Comparison of ENCODE assay signal across 11 mouse cellular contexts in the genomic region with DNA sequence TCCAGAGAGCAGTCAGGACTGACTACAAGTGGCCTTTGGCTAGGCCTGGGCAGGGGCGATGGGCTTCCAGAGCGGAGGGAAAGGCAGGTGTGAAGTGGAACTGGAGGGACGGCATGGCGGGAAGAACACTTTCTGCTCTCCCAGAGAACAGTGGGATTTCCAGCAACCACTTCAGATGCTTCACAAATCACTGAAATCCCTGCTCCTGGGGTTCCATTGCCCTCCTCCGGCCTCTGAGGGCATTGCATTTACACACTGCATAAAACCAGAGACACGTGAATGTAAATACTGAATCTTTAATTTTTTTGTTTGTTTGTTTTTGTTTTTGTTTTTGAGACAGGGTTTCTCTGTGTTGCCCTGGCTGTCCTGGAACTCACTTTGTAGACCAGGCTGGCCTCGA. TPM values are rescaled to one million over a fixed set of nuclear protein-coding genes. Genes with fewer than 3 reads are reported as not detected.
DNase-seq lines count a peak whose midpoint lies in the region; ATAC-seq and TF ChIP-seq lines count a peak whose summit lies in the region.
"Had no signal": no experiment of that assay in that cellular context is flagged by ENCODE, and none has a peak within 500 bp of the region (broad histone marks: within the 10 kb centered on the region; RNA-seq: fewer than 3 reads in every experiment).

No protein-coding gene starts in this region.

- H3K27me3 ChIP-seq in forebrain, embryonic 11.5 days (ENCODE audit: control insufficient read depth, insufficient read depth, low read length): no peaks in the 10 kb centered on the region
- no peaks in the 10 kb centered on the region for H3K27me3 ChIP-seq in forebrain, embryonic 12.5 days
- H3K27me3 ChIP-seq in liver, embryonic 14.5 days (ENCODE audit: control insufficient read depth, insufficient read depth, low read length): no peaks in the 10 kb centered on the region
- no peaks in the 10 kb centered on the region for H3K27me3 ChIP-seq in liver, embryonic 11.5 days (replicated peaks; ENCODE audit: control insufficient read depth, insufficient read depth, low read length)
- H3K27me3 ChIP-seq: stomach, embryonic 15.5 days had no signal

- H3K4me3 ChIP-seq in forebrain, embryonic 11.5 days (ENCODE audit: low read depth, low read length): no peak overlapping the region
- no peak overlapping the region for H3K4me3 ChIP-seq in forebrain, embryonic 12.5 days (replicated peaks)
- H3K4me3 ChIP-seq in liver, embryonic 14.5 days (ENCODE audit: insufficient read depth in 1 of 2, low read depth in 2 of 2, low read length in 2 of 2): no peak overlapping the region
- no peak overlapping the region for H3K4me3 ChIP-seq in liver, embryonic 11.5 days (ENCODE audit: low read depth, low read length)
- H3K4me3 ChIP-seq in cortical plate, adult 2 months (ENCODE audit: insufficient read depth, low read length): no peak overlapping the region
- H3K4me3 ChIP-seq: stomach, embryonic 15.5 days had no signal

- ATAC-seq in forebrain, embryonic 11.5 days (replicated peaks; ENCODE audit: low FRiP score): no peak
- no peak for ATAC-seq in forebrain, embryonic 12.5 days (ENCODE audit: low FRiP score)
- ATAC-seq in liver, embryonic 14.5 days (ENCODE audit: insufficient read depth): no peak
- no peak for ATAC-seq in liver, embryonic 11.5 days (replicated peaks; ENCODE audit: low FRiP score)
- ATAC-seq: midbrain, embryonic 16.5 days had no signal

- peak; percentile 63 for DNase-seq in forebrain, embryonic 11.5 days (ENCODE audit: low spot score)
- no peak for DNase-seq in liver, embryonic 14.5 days (ENCODE audit: low read depth in 3 of 3, low spot score in 3 of 3)
- no peak for DNase-seq in liver, embryonic 11.5 days (ENCODE audit: low spot score)
- DNase-seq in retina, postnatal 1 day: peak; percentile 62
- DNase-seq in layer of hippocampus, adult 9-10 months (ENCODE audit: low spot score): no peak
- no peak for DNase-seq in urinary bladder, postnatal 4 days (ENCODE audit: low spot score in 2 of 2)
- DNase-seq: adrenal gland, postnatal 10 days had no signal

- 79% methylated on average over 7 of the region's 7 CpGs for WGBS in forebrain, embryonic 11.5 days
- 64% methylated on average over 7 of the region's 7 CpGs for WGBS in forebrain, embryonic 12.5 days
- 59% methylated on average over 7 of the region's 7 CpGs for WGBS in liver, embryonic 14.5 days (ENCODE audit: insufficient replicate concordance)
- 66% methylated on average over 7 of the region's 7 CpGs for WGBS in liver, embryonic 11.5 days

- no peak overlapping the region for H3K4me2 ChIP-seq in forebrain, embryonic 11.5 days (ENCODE audit: low read depth, low read length, severe bottlenecking)
- no peak overlapping the region for H3K4me2 ChIP-seq in forebrain, embryonic 12.5 days
- H3K4me2 ChIP-seq in liver, embryonic 14.5 days (ENCODE audit: low read depth): no peak overlapping the region
- no peak overlapping the region for H3K4me2 ChIP-seq in liver, embryonic 11.5 days
- H3K4me2 ChIP-seq: stomach, embryonic 15.5 days had no signal

- TF ChIP-seq POLR2A in cortical plate, adult 2 months (IDR thresholded peaks at IDR 0.05; ENCODE audit: extremely low read depth, insufficient read depth, low read length): no peak

- no peak overlapping the region for H3K9ac ChIP-seq in forebrain, embryonic 11.5 days (ENCODE audit: low read length)
- no peak overlapping the region for H3K9ac ChIP-seq in forebrain, embryonic 12.5 days
- H3K9ac ChIP-seq in liver, embryonic 14.5 days (replicated peaks): no peak overlapping the region
- no peak overlapping the region for H3K9ac ChIP-seq in liver, embryonic 11.5 days (ENCODE audit: low read depth, low read length)
- H3K9ac ChIP-seq: stomach, embryonic 15.5 days had no signal

- no peak overlapping the region for H3K27ac ChIP-seq in forebrain, embryonic 11.5 days (ENCODE audit: low read depth, low read length)
- no peak overlapping the region for H3K27ac ChIP-seq in forebrain, embryonic 12.5 days
- no peak overlapping the region for H3K27ac ChIP-seq in liver, embryonic 14.5 days
- no peak overlapping the region for H3K27ac ChIP-seq in liver, embryonic 11.5 days (ENCODE audit: low read depth, low read length)
- H3K27ac ChIP-seq in cortical plate, adult 2 months (ENCODE audit: insufficient read depth, low read length): no peak overlapping the region
- H3K27ac ChIP-seq: stomach, embryonic 15.5 days had no signal

- H3K9me3 ChIP-seq in forebrain, embryonic 11.5 days (ENCODE audit: control insufficient read depth, low read length): no peaks in the 10 kb centered on the region
- H3K9me3 ChIP-seq in forebrain, embryonic 12.5 days: no peaks in the 10 kb centered on the region
- no peaks in the 10 kb centered on the region for H3K9me3 ChIP-seq in liver, embryonic 14.5 days (ENCODE audit: control insufficient read depth, low read length)
- no peaks in the 10 kb centered on the region for H3K9me3 ChIP-seq in liver, embryonic 11.5 days (ENCODE audit: control insufficient read depth, low read length)
- H3K9me3 ChIP-seq: stomach, embryonic 15.5 days had no signal

- TF ChIP-seq CTCF in liver, embryonic 14.5 days (IDR thresholded peaks at IDR 0.05; ENCODE audit: low read depth): peak; percentile 51; the same call in 1 of the 2 replicates
- TF ChIP-seq CTCF in cortical plate, adult 2 months (IDR thresholded peaks at IDR 0.05; ENCODE audit: extremely low read depth, insufficient read depth, low read length): peak; percentile 51

- H3K36me3 ChIP-seq in forebrain, embryonic 11.5 days (ENCODE audit: control insufficient read depth, insufficient read depth, low read length): no peaks in the 10 kb centered on the region
- H3K36me3 ChIP-seq in forebrain, embryonic 12.5 days (replicated peaks): no peaks in the 10 kb centered on the region
- no peaks in the 10 kb centered on the region for H3K36me3 ChIP-seq in liver, embryonic 14.5 days (replicated peaks; ENCODE audit: control insufficient read depth, insufficient read depth, low read depth)
- H3K36me3 ChIP-seq in liver, embryonic 11.5 days (ENCODE audit: control insufficient read depth, insufficient read depth, low read length): no peaks in the 10 kb centered on the region
- H3K36me3 ChIP-seq: stomach, embryonic 15.5 days had no signal

- H3K4me1 ChIP-seq in forebrain, embryonic 11.5 days (replicated peaks; ENCODE audit: control insufficient read depth, insufficient read depth, low read length): no peaks in the 10 kb centered on the region
- H3K4me1 ChIP-seq in forebrain, embryonic 12.5 days: no peaks in the 10 kb centered on the region
- no peaks in the 10 kb centered on the region for H3K4me1 ChIP-seq in liver, embryonic 14.5 days (replicated peaks; ENCODE audit: control insufficient read depth in 2 of 2, insufficient read depth in 2 of 2, low read length in 1 of 2)
- H3K4me1 ChIP-seq in liver, embryonic 11.5 days (replicated peaks; ENCODE audit: control insufficient read depth, insufficient read depth, low read length): no peaks in the 10 kb centered on the region
- no peaks in the 10 kb centered on the region for H3K4me1 ChIP-seq in cortical plate, adult 2 months (ENCODE audit: control insufficient read depth, insufficient read depth, low read length)
- H3K4me1 ChIP-seq: stomach, embryonic 15.5 days had no signal

- no peak for TF ChIP-seq EP300 in liver, embryonic 14.5 days (IDR thresholded peaks at IDR 0.05; ENCODE audit: low read depth)

RNA-seq across cellular contexts. Expression of a gene that starts 9.0 kb away (rescaled TPM):
- 65.2 and 66.3 TPM in 2 replicates for polyA plus RNA-seq in forebrain, embryonic 11.5 days (2014; fragmentation: Nextera tagmentation; extraction: Ambion mirVana)
- polyA plus RNA-seq in forebrain, embryonic 12.5 days (2016; fragmentation: Nextera tagmentation; extraction: Ambion mirVana): 63.4 and 65.3 TPM in 2 replicates
- 21.1 and 27.1 TPM in 2 replicates for polyA plus RNA-seq in liver, embryonic 14.5 days (2012; rRNA removed)
- polyA plus RNA-seq in liver, embryonic 14.5 days (2014; fragmentation: Nextera tagmentation; extraction: Ambion mirVana): 15.8 and 18.6 TPM in 2 replicates
- polyA plus RNA-seq in liver, embryonic 11.5 days (2014; fragmentation: Nextera tagmentation; extraction: Ambion mirVana): 57.1 and 58.6 TPM in 2 replicates
- 120 and 124 TPM in 2 replicates for polyA plus RNA-seq in cortical plate, adult 2 months (2012; rRNA removed)

RNA-seq across cellular contexts. Expression of a gene that starts 39.5 kb away (rescaled TPM):
- 5.0 and 5.5 TPM in 2 replicates for polyA plus RNA-seq in forebrain, embryonic 11.5 days (2014; fragmentation: Nextera tagmentation; extraction: Ambion mirVana)
- polyA plus RNA-seq in forebrain, embryonic 12.5 days (2016; fragmentation: Nextera tagmentation; extraction: Ambion mirVana): 10.0 and 12.0 TPM in 2 replicates
- 1.9 and 2.1 TPM in 2 replicates for polyA plus RNA-seq in liver, embryonic 14.5 days (2012; rRNA removed)
- 0.85 and 1.6 TPM in 2 replicates for polyA plus RNA-seq in liver, embryonic 14.5 days (2014; fragmentation: Nextera tagmentation; extraction: Ambion mirVana)
- polyA plus RNA-seq in liver, embryonic 11.5 days (2014; fragmentation: Nextera tagmentation; extraction: Ambion mirVana): 4.1 and 4.6 TPM in 2 replicates
- polyA plus RNA-seq in cortical plate, adult 2 months (2012; rRNA removed): 54.2 and 54.9 TPM in 2 replicates

RNA-seq across cellular contexts. Expression of a gene that starts 50.8 kb away (rescaled TPM):
- polyA plus RNA-seq in forebrain, embryonic 11.5 days (2014; fragmentation: Nextera tagmentation; extraction: Ambion mirVana): 140 and 162 TPM in 2 replicates
- 170 and 172 TPM in 2 replicates for polyA plus RNA-seq in forebrain, embryonic 12.5 days (2016; fragmentation: Nextera tagmentation; extraction: Ambion mirVana)
- polyA plus RNA-seq in liver, embryonic 14.5 days (2012; rRNA removed): 44.0 and 50.9 TPM in 2 replicates
- polyA plus RNA-seq in liver, embryonic 14.5 days (2014; fragmentation: Nextera tagmentation; extraction: Ambion mirVana): 40.6 and 41.0 TPM in 2 replicates
- polyA plus RNA-seq in liver, embryonic 11.5 days (2014; fragmentation: Nextera tagmentation; extraction: Ambion mirVana): 47.5 and 49.8 TPM in 2 replicates
- 46.7 and 58.6 TPM in 2 replicates for polyA plus RNA-seq in cortical plate, adult 2 months (2012; rRNA removed)

RNA-seq across cellular contexts. Expression of a gene that starts 54.1 kb away (rescaled TPM):
- 6.8 and 7.4 TPM in 2 replicates for polyA plus RNA-seq in forebrain, embryonic 11.5 days (2014; fragmentation: Nextera tagmentation; extraction: Ambion mirVana)
- polyA plus RNA-seq in forebrain, embryonic 12.5 days (2016; fragmentation: Nextera tagmentation; extraction: Ambion mirVana): 6.1 and 6.7 TPM in 2 replicates
- 70.8 and 95.5 TPM in 2 replicates for polyA plus RNA-seq in liver, embryonic 14.5 days (2012; rRNA removed)
- 66.0 and 76.7 TPM in 2 replicates for polyA plus RNA-seq in liver, embryonic 14.5 days (2014; fragmentation: Nextera tagmentation; extraction: Ambion mirVana)
- 64.9 and 67.1 TPM in 2 replicates for polyA plus RNA-seq in liver, embryonic 11.5 days (2014; fragmentation: Nextera tagmentation; extraction: Ambion mirVana)
- polyA plus RNA-seq in cortical plate, adult 2 months (2012; rRNA removed): 16.5 and 17.0 TPM in 2 replicates

Comparison
In these comparisons a context has a peak if more than half of its experiments do, and no peak if none do; other contexts are left out.
1. DNase-seq: peak in forebrain, embryonic 11.5 days (single experiment) and retina, postnatal 1 day (single experiment); none in liver, embryonic 14.5 days (0 of 3), liver, embryonic 11.5 days (single experiment), layer of hippocampus, adult 9-10 months (single experiment) and urinary bladder, postnatal 4 days (0 of 2).